Mouse (Mus musculus) forebrain, embryonic 16.5 days (tissue): ENCODE data around the gene Llgl2. TPM values are rescaled to one million over a fixed set of nuclear protein-coding genes. Genes with fewer than 3 reads are reported as not detected.

Experiments
- ATAC-seq: fragments of 200-750 bp; cut with Nextera tagmentation; 2 replicates; pipeline ENCODE4 v1.8.0; 2017; ENCODE audit warnings: mild to moderate bottlenecking, moderate library complexity
- H3K27ac ChIP-seq: fragments of 300-500 bp; sonication (generic); 2 replicates; pipeline ENCODE4 v1.5.1; 2014; ENCODE audit warnings: low read length, control low read depth
- H3K27me3 ChIP-seq: fragments of 300-500 bp; sonication (generic); replicated peaks from 2 replicates; pipeline ENCODE4 v1.6.1; 2014; ENCODE audit warnings: low read length; ENCODE audit not compliant: control insufficient read depth, insufficient read depth
- H3K36me3 ChIP-seq: fragments of 300-500 bp; sonication (generic); 2 replicates; pipeline ENCODE4 v1.6.1; 2014; ENCODE audit not compliant: control insufficient read depth, insufficient read depth
- H3K4me1 ChIP-seq: fragments of 300-500 bp; sonication (generic); replicated peaks from 2 replicates; pipeline ENCODE4 v1.6.1; 2014; ENCODE audit warnings: low read length; ENCODE audit not compliant: control insufficient read depth, insufficient read depth
- H3K4me2 ChIP-seq: fragments of 300-500 bp; sonication (generic); 2 replicates; pipeline ENCODE4 v1.6.1; 2014; ENCODE audit warnings: mild to moderate bottlenecking, low read length, control low read depth
- H3K4me3 ChIP-seq: fragments of 300-500 bp; sonication (generic); replicated peaks from 2 replicates; pipeline ENCODE4 v1.5.1; 2014; ENCODE audit warnings: mild to moderate bottlenecking, low read length, control low read depth
- H3K9ac ChIP-seq: fragments of 300-500 bp; sonication (generic); replicated peaks from 2 replicates; pipeline ENCODE4 v1.6.1; 2014; ENCODE audit warnings: low read depth, low read length, control low read depth
- H3K9me3 ChIP-seq: fragments of 300-500 bp; sonication (generic); 2 replicates; pipeline ENCODE4 v1.6.1; 2016; ENCODE audit warnings: low read length; ENCODE audit not compliant: control insufficient read depth
- WGBS: fragments of 180-500 bp; shearing (Covaris S2); extraction: QIAGEN DNeasy Blood & Tissue Kit; methylation state at CpG from one replicate; pipeline ENCODE4 v1.1.7; 2014; 5-methylcytosine and 5-hydroxymethylcytosine counted together
- polyA plus RNA-seq: library from polyadenylated mRNA; unstranded; fragments of >200 nt; fragmentation: Nextera tagmentation; extraction: Ambion mirVana; gene quantifications from 2 replicates; pipeline ENCODE4 v1.2.1, GENCODE M21; 2015

The Llgl2 gene
- polyA plus RNA-seq, 1 experiment from 2014 or later: 1.3 TPM

- peak; percentile 60 for ATAC-seq
- WGBS: under 1% methylated on average over 80 of the region's 84 CpGs
- Histone ChIP-seq H3K9me3 (no peaks in the 10 kb centered on the region), H3K27me3 (no peaks in the 10 kb centered on the region), H3K9ac (peak within 1 kb of the TSS; percentile 92), H3K27ac (peak within 1 kb of the TSS; percentile 66), H3K4me2 (peak within 1 kb of the TSS; percentile 84), H3K36me3 (peaks cover 4% of the 10 kb centered on the region; the same call in 1 of the 2 replicates), H3K4me1 (peaks cover 32% of the 10 kb centered on the region), H3K4me3 (peak within 1 kb of the TSS; percentile 98)
These were observed 9.0 kb upstream of the Llgl2 start, which contains the start of gene Tsen54 for GRCm38 (mm10) chr11:115814605-115815450. Tsen54 (plus strand) TSS chr11:115814724.

- no peak for ATAC-seq
- H3K36me3 ChIP-seq: peaks cover 10% of the 10 kb centered on the region
- 89% methylated on average over 5 of the region's 5 CpGs for WGBS
These were observed 6.5 kb upstream of the Llgl2 start for GRCm38 (mm10) chr11:115817331-115817730.

GRCm38 (mm10) chr11:115819915-115820623 is 3.8 kb upstream of the Llgl2 start:
- Histone ChIP-seq H3K36me3 (peaks cover 14% of the 10 kb centered on the region), H3K4me2 (no peak overlapping the region), H3K27me3 (peaks cover 14% of the 10 kb centered on the region), H3K9ac (no peak overlapping the region), H3K9me3 (no peaks in the 10 kb centered on the region), H3K4me1 (peaks cover 24% of the 10 kb centered on the region), H3K27ac (no peak overlapping the region), H3K4me3 (no peak overlapping the region)
- no peak for ATAC-seq
- 88% methylated on average over 16 of the region's 16 CpGs for WGBS

More at GRCm38 (mm10) chr11:115817331-115817730, 6.5 kb upstream of the Llgl2 start:
- Histone ChIP-seq H3K9ac (no peak overlapping the region), H3K27ac (no peak overlapping the region), H3K4me1 (peaks cover 23% of the 10 kb centered on the region), H3K4me3 (no peak overlapping the region), H3K27me3 (no peaks in the 10 kb centered on the region), H3K9me3 (no peaks in the 10 kb centered on the region), H3K4me2 (no peak overlapping the region)

- no peak for ATAC-seq
- Histone ChIP-seq H3K4me2 (no peak overlapping the region), H3K4me3 (no peak overlapping the region), H3K9ac (no peak overlapping the region), H3K27me3 (peaks cover 23% of the 10 kb centered on the region), H3K36me3 (peaks cover 14% of the 10 kb centered on the region), H3K9me3 (no peaks in the 10 kb centered on the region), H3K4me1 (peaks cover 15% of the 10 kb centered on the region), H3K27ac (no peak overlapping the region)
- 81% methylated on average over 4 of the region's 4 CpGs for WGBS
These were observed 2.8 kb upstream of the Llgl2 start for GRCm38 (mm10) chr11:115821001-115821400.

- H3K27ac ChIP-seq: no peak overlapping the region
- 16% methylated on average over 11 of the region's 11 CpGs for WGBS
- no peak overlapping the region for H3K4me3 ChIP-seq
- H3K4me1 ChIP-seq: peaks cover 14% of the 10 kb centered on the region
- no peak overlapping the region for H3K9ac ChIP-seq
- H3K9me3 ChIP-seq: no peaks in the 10 kb centered on the region
- H3K4me2 ChIP-seq: peak overlapping the region; percentile 97
- peaks cover 34% of the 10 kb centered on the region for H3K27me3 ChIP-seq
- no peak for ATAC-seq
- H3K36me3 ChIP-seq: peaks cover 11% of the 10 kb centered on the region
These were observed 964 bp downstream of the Llgl2 start for GRCm38 (mm10) chr11:115824813-115825212.

- no peak for ATAC-seq
- Histone ChIP-seq H3K9me3 (no peaks in the 10 kb centered on the region), H3K4me1 (peaks cover 14% of the 10 kb centered on the region), H3K36me3 (peaks cover 5% of the 10 kb centered on the region; the same call in 1 of the 2 replicates), H3K4me2 (no peak overlapping the region), H3K27ac (no peak overlapping the region), H3K4me3 (no peak overlapping the region), H3K27me3 (peaks cover 42% of the 10 kb centered on the region), H3K9ac (no peak overlapping the region)
- 47% methylated on average over 5 of the region's 5 CpGs for WGBS
These were observed 2.6 kb downstream of the Llgl2 start for GRCm38 (mm10) chr11:115826487-115826886.

GRCm38 (mm10) chr11:115827624-115828023 is 3.8 kb downstream of the Llgl2 start:
- Histone ChIP-seq H3K27ac (no peak overlapping the region), H3K4me1 (peaks cover 14% of the 10 kb centered on the region), H3K4me2 (no peak overlapping the region), H3K27me3 (peaks cover 42% of the 10 kb centered on the region), H3K4me3 (no peak overlapping the region), H3K9ac (no peak overlapping the region), H3K36me3 (peaks cover 1% of the 10 kb centered on the region; the same call in 1 of the 2 replicates), H3K9me3 (no peaks in the 10 kb centered on the region)
- WGBS: 82% methylated on average over 6 of the region's 6 CpGs
- ATAC-seq: no peak

GRCm38 (mm10) chr11:115829036-115829435 is 5.2 kb downstream of the Llgl2 start:
- peaks cover 7% of the 10 kb centered on the region for H3K4me1 ChIP-seq
- no peak overlapping the region for H3K27ac ChIP-seq
- ATAC-seq: no peak
- no peak overlapping the region for H3K4me3 ChIP-seq
- peaks cover 39% of the 10 kb centered on the region for H3K27me3 ChIP-seq
- 69% methylated on average over 4 of the region's 4 CpGs for WGBS
- H3K4me2 ChIP-seq: no peak overlapping the region
- no peaks in the 10 kb centered on the region for H3K36me3 ChIP-seq
- H3K9me3 ChIP-seq: no peaks in the 10 kb centered on the region
- H3K9ac ChIP-seq: no peak overlapping the region

- no peak overlapping the region for H3K27ac ChIP-seq
- no peaks in the 10 kb centered on the region for H3K4me1 ChIP-seq
- ATAC-seq: no peak
- no peak overlapping the region for H3K4me3 ChIP-seq
- H3K4me2 ChIP-seq: no peak overlapping the region
- peaks cover 22% of the 10 kb centered on the region for H3K27me3 ChIP-seq
- no peak overlapping the region for H3K9ac ChIP-seq
- WGBS: 29% methylated on average over 25 of the region's 25 CpGs
- H3K36me3 ChIP-seq: no peaks in the 10 kb centered on the region
- no peaks in the 10 kb centered on the region for H3K9me3 ChIP-seq
These were observed 6.9 kb downstream of the Llgl2 start for GRCm38 (mm10) chr11:115830550-115831325.
